Mouse (Mus musculus): Measurements from ENCODE around the gene Col23a1. TPM values are rescaled to one million over a fixed set of nuclear protein-coding genes. Genes with fewer than 3 reads are reported as not detected.
"Not testable (repeated sequence)": the region's sequence is repeated elsewhere in the genome, so short reads cannot be mapped to it uniquely, and the experiment has no call there.

Col23a1 gene
- total RNA-seq, 2 experiments from 2014 or later: 1.0 to 1.6 TPM

- intact Hi-C loops (cut with DNase I): no loop called here
- DNase-seq (ENCODE audit: low spot score): no peak
Observed at GRCm38 (mm10) chr11:51320609-51321008, 30.9 kb downstream of the Col23a1 start.

GRCm38 (mm10) chr11:51326908-51327307, 37.2 kb downstream of the Col23a1 start:
- intact Hi-C loops (cut with DNase I): loop anchor here (2.0 to 5.0 kb wide), 2 partner anchors 50 to 208 kb away; no protein-coding TSS in a partner anchor
- no peak for DNase-seq (ENCODE audit: low spot score)

- DNase-seq (ENCODE audit: low spot score): no peak
- intact Hi-C loops (cut with DNase I): loop anchor here (2.0 to 5.0 kb wide), 2 partner anchors 49 to 118 kb away; no protein-coding TSS in a partner anchor
Observed at GRCm38 (mm10) chr11:51328387-51328942, 38.7 kb downstream of the Col23a1 start.

- intact Hi-C loops (cut with DNase I): loop anchor here (2.0 to 5.0 kb wide), 2 partner anchors 47 to 117 kb away; no protein-coding TSS in a partner anchor
- DNase-seq (ENCODE audit: low spot score): no peak
Observed at GRCm38 (mm10) chr11:51329837-51330714, 40.4 kb downstream of the Col23a1 start.

GRCm38 (mm10) chr11:51334017-51334416, 44.3 kb downstream of the Col23a1 start:
- DNase-seq (ENCODE audit: low spot score): no peak
- intact Hi-C loops (cut with DNase I): no loop called here

GRCm38 (mm10) chr11:51337585-51337984, 47.9 kb downstream of the Col23a1 start:
- intact Hi-C loops (cut with DNase I): no loop called here
- DNase-seq (ENCODE audit: low spot score): no peak

- no peak for DNase-seq (ENCODE audit: low spot score)
- intact Hi-C loops (cut with DNase I): no loop called here
Observed at GRCm38 (mm10) chr11:51338416-51338815, 48.7 kb downstream of the Col23a1 start.

- intact Hi-C loops (cut with DNase I): no loop called here
- DNase-seq (ENCODE audit: low spot score): no peak
Observed at GRCm38 (mm10) chr11:51341091-51341490, 51.4 kb downstream of the Col23a1 start.

- intact Hi-C loops (cut with DNase I): no loop called here
- peak; percentile 12 for DNase-seq (ENCODE audit: low spot score)
Observed at GRCm38 (mm10) chr11:51342776-51343175, 53.1 kb downstream of the Col23a1 start.

GRCm38 (mm10) chr11:51343312-51343711, 53.6 kb downstream of the Col23a1 start:
- intact Hi-C loops (cut with DNase I): no loop called here
- DNase-seq (ENCODE audit: low spot score): peak; percentile 42

- intact Hi-C loops (cut with DNase I): no loop called here
- DNase-seq (ENCODE audit: low spot score): no peak
Observed at GRCm38 (mm10) chr11:51343728-51344289, 54.1 kb downstream of the Col23a1 start.

GRCm38 (mm10) chr11:51345481-51346465, 56.1 kb downstream of the Col23a1 start:
- DNase-seq (ENCODE audit: low spot score): no peak
- intact Hi-C loops (cut with DNase I): no loop called here

GRCm38 (mm10) chr11:51347756-51348155, 58.0 kb downstream of the Col23a1 start:
- intact Hi-C loops (cut with DNase I): no loop called here
- DNase-seq (ENCODE audit: low spot score): no peak

- DNase-seq (ENCODE audit: low spot score): no peak
- intact Hi-C loops (cut with DNase I): no loop called here
Observed at GRCm38 (mm10) chr11:51349665-51350064, 59.9 kb downstream of the Col23a1 start.

- no peak for DNase-seq (ENCODE audit: low spot score)
- intact Hi-C loops (cut with DNase I): no loop called here
Observed at GRCm38 (mm10) chr11:51351151-51351550, 61.4 kb downstream of the Col23a1 start.

GRCm38 (mm10) chr11:51351841-51352240, 62.1 kb downstream of the Col23a1 start:
- intact Hi-C loops (cut with DNase I): no loop called here
- no peak for DNase-seq (ENCODE audit: low spot score)

- intact Hi-C loops (cut with DNase I): no loop called here
- no peak for DNase-seq (ENCODE audit: low spot score)
Observed at GRCm38 (mm10) chr11:51353746-51354145, 64.0 kb downstream of the Col23a1 start.

- intact Hi-C loops (cut with DNase I); DNase-seq (ENCODE audit: low spot score): not testable (repeated sequence)
Observed at GRCm38 (mm10) chr11:51358981-51359380, 69.3 kb downstream of the Col23a1 start.

- intact Hi-C loops (cut with DNase I): no loop called here
- no peak for DNase-seq (ENCODE audit: low spot score)
Observed at GRCm38 (mm10) chr11:51364353-51364752, 74.6 kb downstream of the Col23a1 start.

- no peak for DNase-seq (ENCODE audit: low spot score)
- intact Hi-C loops (cut with DNase I): no loop called here
Observed at GRCm38 (mm10) chr11:51367334-51367733, 77.6 kb downstream of the Col23a1 start.
